Comparison of ENCODE assay signal across 7 mouse cellular contexts in the genomic region with DNA sequence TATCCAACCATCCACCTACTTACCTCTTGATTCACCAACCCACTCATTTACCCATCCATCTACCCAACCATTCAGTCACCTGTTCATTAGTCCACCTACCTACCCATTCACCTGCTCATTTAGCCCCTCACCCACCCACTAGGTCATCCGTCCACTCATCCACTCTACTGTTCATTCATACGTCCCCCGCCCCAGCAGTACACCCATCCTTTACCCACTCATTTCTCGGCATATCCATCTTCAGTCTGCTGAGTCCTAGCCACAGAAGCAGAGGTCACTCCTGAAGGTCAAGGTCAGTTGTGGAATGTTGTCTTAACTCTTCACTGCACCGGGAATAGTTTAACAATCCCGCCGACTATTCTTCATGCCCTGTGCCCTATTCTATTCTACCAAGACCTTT. TPM values are rescaled to one million over a fixed set of nuclear protein-coding genes. Genes with fewer than 3 reads are reported as not detected.
A peak's percentile ranks its signal among the peaks of the same experiment; 100 is the strongest.
DNase-seq lines count a peak whose midpoint lies in the region; ATAC-seq lines count a peak whose summit lies in the region.

No protein-coding gene starts in this region.

- H3K4me3 ChIP-seq in heart, embryonic 16.5 days (ENCODE audit: low read length) = no peak overlapping the region
- H3K4me3 ChIP-seq in heart, embryonic 10.5 days = no peak overlapping the region
- no peak overlapping the region for H3K4me3 ChIP-seq in forebrain, embryonic 13.5 days
- no peak overlapping the region for H3K4me3 ChIP-seq in midbrain, embryonic 15.5 days

- WGBS in heart, embryonic 16.5 days = 40% methylated on average over 7 of the region's 7 CpGs
- 42% methylated on average over 7 of the region's 7 CpGs for WGBS in heart, embryonic 10.5 days
- WGBS in forebrain, embryonic 13.5 days = 66% methylated on average over 7 of the region's 7 CpGs
- WGBS in midbrain, embryonic 15.5 days = 64% methylated on average over 7 of the region's 7 CpGs

- 0 out of 2 replicates have a peak, but pooled peaks cover 8% of the 10 kb centered on the region for H3K9me3 ChIP-seq in heart, embryonic 16.5 days (replicated peaks; ENCODE audit: control insufficient read depth, low read length)
- 0 out of 2 replicates have a peak, but pooled peaks cover 5% of the 10 kb centered on the region for H3K9me3 ChIP-seq in heart, embryonic 10.5 days
- peaks cover 8% of the 10 kb centered on the region; the same call in 1 of the 2 replicates for H3K9me3 ChIP-seq in forebrain, embryonic 13.5 days (replicated peaks)
- H3K9me3 ChIP-seq in midbrain, embryonic 15.5 days = no peaks in the 10 kb centered on the region

- ATAC-seq in heart, embryonic 16.5 days (replicated peaks; ENCODE audit: extremely low read depth, insufficient read depth, low FRiP score) = no peak; the same call in 1 of the 2 replicates
- peak; percentile 65 for ATAC-seq in forebrain, embryonic 13.5 days
- peak; percentile 75 for ATAC-seq in midbrain, embryonic 15.5 days (replicated peaks)

- peaks cover 6% of the 10 kb centered on the region for H3K4me1 ChIP-seq in heart, embryonic 16.5 days (ENCODE audit: control insufficient read depth, insufficient read depth, low read length)
- peaks cover 11% of the 10 kb centered on the region; the same call in 1 of the 2 replicates for H3K4me1 ChIP-seq in heart, embryonic 10.5 days
- H3K4me1 ChIP-seq in forebrain, embryonic 13.5 days = peaks cover 4% of the 10 kb centered on the region; the same call in 1 of the 2 replicates
- peaks cover 5% of the 10 kb centered on the region for H3K4me1 ChIP-seq in midbrain, embryonic 15.5 days

- H3K27me3 ChIP-seq in heart, embryonic 16.5 days (ENCODE audit: control insufficient read depth, insufficient read depth, low read length) = no peaks in the 10 kb centered on the region
- H3K27me3 ChIP-seq in heart, embryonic 10.5 days (ENCODE audit: insufficient read depth, poor library complexity, severe bottlenecking) = no peaks in the 10 kb centered on the region
- no peaks in the 10 kb centered on the region for H3K27me3 ChIP-seq in forebrain, embryonic 13.5 days
- no peaks in the 10 kb centered on the region for H3K27me3 ChIP-seq in midbrain, embryonic 15.5 days (replicated peaks)

- H3K36me3 ChIP-seq in heart, embryonic 16.5 days (ENCODE audit: control insufficient read depth, insufficient read depth) = no peaks in the 10 kb centered on the region
- H3K36me3 ChIP-seq in heart, embryonic 10.5 days = no peaks in the 10 kb centered on the region
- no peaks in the 10 kb centered on the region for H3K36me3 ChIP-seq in forebrain, embryonic 13.5 days (ENCODE audit: poor library complexity, severe bottlenecking)
- no peaks in the 10 kb centered on the region for H3K36me3 ChIP-seq in midbrain, embryonic 15.5 days (replicated peaks)

- no peak for DNase-seq in heart, embryonic 10.5 days (ENCODE audit: low spot score)
- peak; percentile 10 for DNase-seq in kidney, postnatal 10 days
- no peak for DNase-seq in kidney, postnatal 36 days
- DNase-seq in urinary bladder, adult 2 months (ENCODE audit: low spot score) = no peak

- H3K27ac ChIP-seq in heart, embryonic 16.5 days (ENCODE audit: low read length) = no peak overlapping the region
- no peak overlapping the region for H3K27ac ChIP-seq in heart, embryonic 10.5 days
- no peak overlapping the region for H3K27ac ChIP-seq in forebrain, embryonic 13.5 days
- H3K27ac ChIP-seq in midbrain, embryonic 15.5 days = no peak overlapping the region

- H3K9ac ChIP-seq in heart, embryonic 16.5 days (ENCODE audit: low read length) = 0 out of 2 replicates have a peak overlapping the region, but pooled peaks have one; percentile 5
- H3K9ac ChIP-seq in forebrain, embryonic 13.5 days = no peak overlapping the region
- H3K9ac ChIP-seq in midbrain, embryonic 15.5 days = no peak overlapping the region

- no peak overlapping the region for H3K4me2 ChIP-seq in heart, embryonic 16.5 days (ENCODE audit: low read depth, low read length)
- no peak overlapping the region for H3K4me2 ChIP-seq in forebrain, embryonic 13.5 days
- no peak overlapping the region for H3K4me2 ChIP-seq in midbrain, embryonic 15.5 days

RNA-seq across cellular contexts. Expression of a gene that starts 23.6 kb away (rescaled TPM):
- polyA plus RNA-seq in heart, embryonic 16.5 days (2015; fragmentation: Nextera tagmentation; extraction: Ambion mirVana) = 25.8 and 26.0 TPM in 2 replicates
- polyA plus RNA-seq in heart, embryonic 10.5 days (2016; fragmentation: Nextera tagmentation; extraction: Ambion mirVana) = 22.8 and 42.4 TPM in 2 replicates
- 47.2 and 49.2 TPM in 2 replicates for polyA plus RNA-seq in forebrain, embryonic 13.5 days (2015; fragmentation: Nextera tagmentation; extraction: Ambion mirVana)
- 42.4 and 48.6 TPM in 2 replicates for polyA plus RNA-seq in midbrain, embryonic 15.5 days (2015; fragmentation: Nextera tagmentation; extraction: Ambion mirVana)
- 6.6 and 7.6 TPM in 2 replicates for polyA plus RNA-seq in urinary bladder, adult 2 months (2012; rRNA removed)
